Mouse (Mus musculus): ENCODE results near the gene Cemip. TPM values are rescaled to one million over a fixed set of nuclear protein-coding genes. Genes with fewer than 3 reads are reported as not detected.

Gene Cemip
- polyA plus RNA-seq, 1 experiment = 2.2 TPM

DNA sequence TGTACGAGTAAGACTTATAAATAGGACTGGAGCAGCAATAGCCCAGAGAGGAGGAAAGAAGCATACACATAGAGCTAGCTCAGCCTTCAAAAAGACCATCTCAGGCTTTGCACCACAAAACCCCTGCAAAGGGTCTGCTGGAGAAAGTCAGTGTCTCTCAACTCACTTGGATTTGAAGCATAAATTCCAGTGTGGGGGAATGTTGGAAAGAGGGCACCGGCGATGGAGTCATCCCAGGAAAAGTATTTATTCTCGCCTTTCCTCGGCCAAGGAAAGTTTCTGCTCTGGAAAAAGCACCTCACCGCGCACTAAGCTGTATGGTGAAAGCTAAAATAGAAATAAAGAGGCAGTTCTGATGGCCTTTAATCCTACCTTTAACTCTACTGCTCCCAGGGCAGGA is 32.4 kb downstream of the Cemip start:
- TF ChIP-seq CTCF (IDR thresholded peaks at IDR 0.05; ENCODE audit: borderline replicate concordance, extremely low read depth, insufficient read depth, insufficient read length) (no peak), POLR2A (IDR thresholded peaks at IDR 0.05; ENCODE audit: borderline replicate concordance, extremely low read depth, insufficient read depth, insufficient read length, poor library complexity, severe bottlenecking) (no peak)
- DNase-seq (ENCODE audit: low read depth) = no peak

GRCm38 (mm10) chr7:84051423-84051822 is 34.9 kb downstream of the Cemip start:
- no peak for TF ChIP-seq POLR2A (IDR thresholded peaks at IDR 0.05; ENCODE audit: borderline replicate concordance, extremely low read depth, insufficient read depth, insufficient read length, poor library complexity, severe bottlenecking)
- no peak for DNase-seq (ENCODE audit: low read depth)

GRCm38 (mm10) chr7:84045546-84045945 is 40.8 kb downstream of the Cemip start:
- no peak for TF ChIP-seq POLR2A (IDR thresholded peaks at IDR 0.05; ENCODE audit: borderline replicate concordance, extremely low read depth, insufficient read depth, insufficient read length, poor library complexity, severe bottlenecking)
- no peak for DNase-seq (ENCODE audit: low read depth)

GRCm38 (mm10) chr7:84044581-84045290 is 41.6 kb downstream of the Cemip start:
- TF ChIP-seq POLR2A (IDR thresholded peaks at IDR 0.05; ENCODE audit: borderline replicate concordance, extremely low read depth, insufficient read depth, insufficient read length, poor library complexity, severe bottlenecking) = no peak
- TF ChIP-seq CTCF (IDR thresholded peaks at IDR 0.05; ENCODE audit: borderline replicate concordance, extremely low read depth, insufficient read depth, insufficient read length) = no peak
- peak; percentile 67 for DNase-seq (ENCODE audit: low read depth)

DNA sequence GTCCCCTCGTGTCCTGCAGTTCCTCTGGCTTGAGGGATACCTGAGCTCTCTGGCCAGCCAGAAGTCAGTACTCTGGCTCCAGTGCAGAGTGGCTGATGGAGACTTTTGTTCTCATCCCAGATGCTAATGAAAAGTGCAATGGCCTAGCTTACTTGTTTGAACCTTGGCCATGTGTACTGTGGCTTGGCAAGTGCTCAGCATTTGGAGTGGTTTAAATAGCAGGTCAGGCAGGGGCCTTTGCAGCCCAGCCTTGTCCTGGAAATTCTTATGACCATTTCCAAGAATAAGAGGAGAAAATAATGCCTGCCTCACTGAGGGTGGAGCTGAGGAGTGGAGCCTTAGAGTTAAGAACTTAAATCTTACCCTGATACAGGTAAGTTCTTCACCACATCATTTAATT is 43.6 kb downstream of the Cemip start:
- DNase-seq (ENCODE audit: low read depth) = no peak
- no peak for TF ChIP-seq POLR2A (IDR thresholded peaks at IDR 0.05; ENCODE audit: borderline replicate concordance, extremely low read depth, insufficient read depth, insufficient read length, poor library complexity, severe bottlenecking)
- TF ChIP-seq CTCF (IDR thresholded peaks at IDR 0.05; ENCODE audit: borderline replicate concordance, extremely low read depth, insufficient read depth, insufficient read length) = no peak

- TF ChIP-seq POLR2A (IDR thresholded peaks at IDR 0.05; ENCODE audit: borderline replicate concordance, extremely low read depth, insufficient read depth, insufficient read length, poor library complexity, severe bottlenecking) = no peak
- no peak for TF ChIP-seq CTCF (IDR thresholded peaks at IDR 0.05; ENCODE audit: borderline replicate concordance, extremely low read depth, insufficient read depth, insufficient read length)
- no peak for DNase-seq (ENCODE audit: low read depth)
Measured at GRCm38 (mm10) chr7:84039856-84040522, 46.3 kb downstream of the Cemip start.

GRCm38 (mm10) chr7:84038642-84039041 is 47.7 kb downstream of the Cemip start:
- DNase-seq (ENCODE audit: low read depth) = peak; percentile 20
- no peak for TF ChIP-seq CTCF (IDR thresholded peaks at IDR 0.05; ENCODE audit: borderline replicate concordance, extremely low read depth, insufficient read depth, insufficient read length)
- TF ChIP-seq POLR2A (IDR thresholded peaks at IDR 0.05; ENCODE audit: borderline replicate concordance, extremely low read depth, insufficient read depth, insufficient read length, poor library complexity, severe bottlenecking) = no peak

- TF ChIP-seq POLR2A (IDR thresholded peaks at IDR 0.05; ENCODE audit: borderline replicate concordance, extremely low read depth, insufficient read depth, insufficient read length, poor library complexity, severe bottlenecking) (no peak), CTCF (IDR thresholded peaks at IDR 0.05; ENCODE audit: borderline replicate concordance, extremely low read depth, insufficient read depth, insufficient read length) (no peak)
- no peak for DNase-seq (ENCODE audit: low read depth)
Measured at GRCm38 (mm10) chr7:84032831-84033230, 53.5 kb downstream of the Cemip start.

GRCm38 (mm10) chr7:84029120-84029771 is 57.1 kb downstream of the Cemip start:
- TF ChIP-seq POLR2A (IDR thresholded peaks at IDR 0.05; ENCODE audit: borderline replicate concordance, extremely low read depth, insufficient read depth, insufficient read length, poor library complexity, severe bottlenecking) = no peak
- TF ChIP-seq CTCF (IDR thresholded peaks at IDR 0.05; ENCODE audit: borderline replicate concordance, extremely low read depth, insufficient read depth, insufficient read length) = no peak
- peak; percentile 50 for DNase-seq (ENCODE audit: low read depth)

DNA sequence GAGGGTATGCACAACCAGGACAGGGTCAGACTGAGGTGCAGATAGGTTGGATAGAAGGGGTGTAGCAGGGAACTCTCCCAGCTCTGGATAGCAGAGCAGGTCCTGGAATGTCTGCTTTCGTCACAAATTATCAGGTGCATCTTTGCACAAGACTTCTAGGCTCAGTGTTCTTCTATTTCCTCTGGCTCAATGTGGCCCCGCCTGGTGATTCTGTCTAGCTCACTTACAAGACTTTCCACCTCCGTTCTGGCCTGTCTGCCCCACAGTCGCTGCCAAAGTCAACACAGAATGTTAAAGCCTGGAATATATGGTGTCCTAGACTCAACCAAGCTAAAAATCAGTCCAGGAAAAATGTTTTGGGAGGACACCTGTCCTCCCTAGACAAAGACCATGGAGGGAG is 57.9 kb downstream of the Cemip start:
- TF ChIP-seq CTCF (IDR thresholded peaks at IDR 0.05; ENCODE audit: borderline replicate concordance, extremely low read depth, insufficient read depth, insufficient read length) = no peak
- no peak for TF ChIP-seq POLR2A (IDR thresholded peaks at IDR 0.05; ENCODE audit: borderline replicate concordance, extremely low read depth, insufficient read depth, insufficient read length, poor library complexity, severe bottlenecking)
- no peak for DNase-seq (ENCODE audit: low read depth)

DNA sequence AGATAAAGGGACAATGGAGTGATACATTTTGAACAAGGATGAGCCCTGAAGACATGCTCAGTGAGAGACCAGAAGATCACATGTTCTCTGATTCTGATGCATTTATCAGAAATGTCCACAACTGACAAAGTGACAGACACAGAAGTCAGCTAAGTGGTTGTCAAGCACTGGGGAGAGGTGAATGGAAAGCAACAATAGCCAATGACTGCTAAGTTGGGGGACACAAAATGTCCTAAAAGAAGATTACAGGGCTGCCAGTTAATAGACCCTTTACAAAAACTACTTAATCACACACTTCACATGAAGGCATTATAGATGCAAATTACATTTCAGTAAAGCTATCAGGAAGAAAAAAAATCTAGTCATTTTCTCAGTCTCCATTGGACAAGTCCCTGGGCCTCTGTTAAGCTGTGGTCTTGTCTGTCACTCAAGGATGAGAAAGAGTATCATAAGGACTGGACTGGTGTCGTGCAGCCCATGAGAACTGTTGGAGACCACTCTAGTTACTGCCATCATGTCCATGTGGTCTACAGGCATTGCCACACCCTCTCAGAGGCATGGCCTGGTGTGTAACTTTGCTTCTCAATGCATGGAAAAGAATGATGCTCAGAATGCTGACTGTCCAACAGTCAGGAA is 59.2 kb downstream of the Cemip start:
- DNase-seq (ENCODE audit: low read depth) = peak; percentile 55
- TF ChIP-seq CTCF (IDR thresholded peaks at IDR 0.05; ENCODE audit: borderline replicate concordance, extremely low read depth, insufficient read depth, insufficient read length) (no peak), POLR2A (IDR thresholded peaks at IDR 0.05; ENCODE audit: borderline replicate concordance, extremely low read depth, insufficient read depth, insufficient read length, poor library complexity, severe bottlenecking) (no peak)
